Mouse (Mus musculus) forebrain, embryonic 14.5 days (tissue): ENCODE measurements at regions not wholly inside any gene's neighbourhood (a gene's known extent, or its start where the extent isn't known, plus 50 kb on each side); places are given as distances from the start of the nearest gene placed in this dataset.

Source experiments
- ATAC-seq: fragments of 200-750 bp; cut with Nextera tagmentation; 2 replicates; pipeline ENCODE4 v1.8.0; 2017; ENCODE audit warnings: mild to moderate bottlenecking, moderate library complexity
- DNase-seq: peaks from one replicate; pipeline ENCODE4 v3.0.0-alpha.2; 2015; ENCODE audit warnings: low spot score
- H3K27ac ChIP-seq: fragments of 300-500 bp; sonication (generic); 2 replicates; pipeline ENCODE4 v1.5.1; 2014; ENCODE audit warnings: low read depth, mild to moderate bottlenecking, control low read depth, low read length, moderate library complexity
- H3K27me3 ChIP-seq: fragments of 300-500 bp; sonication (generic); replicated peaks from 2 replicates; pipeline ENCODE4 v1.6.1; 2014; ENCODE audit warnings: low read length, control low read depth, mixed read lengths; ENCODE audit not compliant: control insufficient read depth, insufficient read depth
- H3K36me3 ChIP-seq: fragments of 300-500 bp; sonication (generic); 2 replicates; pipeline ENCODE4 v1.6.1; 2014; ENCODE audit warnings: low read length, control low read depth; ENCODE audit not compliant: control insufficient read depth, insufficient read depth
- H3K4me1 ChIP-seq: fragments of 300-500 bp; sonication (generic); 2 replicates; pipeline ENCODE4 v1.6.1; 2014; ENCODE audit warnings: antibody characterized with exemption, low read length, control low read depth; ENCODE audit not compliant: control insufficient read depth, insufficient read depth
- H3K4me2 ChIP-seq: fragments of 300-500 bp; sonication (generic); 2 replicates; pipeline ENCODE4 v1.6.1; 2014; ENCODE audit warnings: mild to moderate bottlenecking, control low read depth, low read length
- H3K4me3 ChIP-seq: fragments of 300-500 bp; sonication (generic); 2 replicates; pipeline ENCODE4 v1.5.1; 2014; ENCODE audit warnings: low read depth, low read length, control low read depth
- H3K9ac ChIP-seq: fragments of 300-500 bp; sonication (generic); 2 replicates; pipeline ENCODE4 v1.6.1; 2014; ENCODE audit warnings: mild to moderate bottlenecking, low read length, control low read depth, moderate library complexity
- H3K9me3 ChIP-seq: fragments of 300-500 bp; sonication (generic); replicated peaks from 2 replicates; pipeline ENCODE4 v1.6.1; 2016; ENCODE audit warnings: low read length, control low read depth, mixed read lengths; ENCODE audit not compliant: control insufficient read depth
- WGBS: fragments of 180-500 bp; shearing (Covaris S2); extraction: QIAGEN DNeasy Blood & Tissue Kit; methylation state at CpG from one replicate; pipeline ENCODE4 v1.1.7; 2014; 5-methylcytosine and 5-hydroxymethylcytosine counted together

DNA sequence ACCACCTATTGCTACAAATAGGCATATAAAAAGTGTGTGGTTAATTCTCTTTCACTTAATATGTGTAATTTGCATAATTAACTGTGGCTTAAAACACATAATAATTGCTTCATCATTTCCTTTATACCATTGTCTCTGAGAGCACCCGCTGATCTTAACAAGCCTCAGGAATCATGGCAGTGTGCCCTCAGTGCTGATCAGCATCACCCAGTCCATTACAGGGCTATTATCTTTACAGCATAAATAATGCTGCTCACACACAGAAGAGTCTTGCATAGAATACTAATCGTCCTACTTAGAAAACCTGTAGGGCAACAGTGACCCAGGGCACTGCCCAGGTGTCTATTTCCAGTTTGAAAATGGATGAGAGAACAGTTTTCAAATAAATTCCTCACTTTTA is 102.4 kb downstream of the Gm597 start:
- no peaks in the 10 kb centered on the region for H3K9me3 ChIP-seq

DNA sequence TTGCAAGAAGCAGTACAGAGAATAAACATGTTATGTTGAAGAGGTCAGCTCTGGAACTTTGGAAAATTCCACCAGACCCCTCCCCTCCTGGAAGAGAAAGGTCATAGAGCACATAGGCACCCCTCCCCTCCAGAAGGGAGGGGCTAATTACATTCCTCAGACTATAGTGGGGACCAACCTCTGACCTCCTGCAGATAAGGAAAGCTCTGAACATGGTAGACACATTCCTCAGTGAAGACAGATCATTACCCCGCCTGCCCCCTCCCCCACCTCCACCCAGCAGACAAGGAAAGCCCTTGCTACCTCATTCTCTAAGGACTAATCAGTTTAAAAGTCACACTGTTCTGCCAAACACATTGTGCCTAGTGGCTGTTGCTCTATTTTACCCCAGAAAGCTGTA is 104.7 kb downstream of the Gm597 start:
- H3K4me1 ChIP-seq = no peaks in the 10 kb centered on the region
- no peak overlapping the region for H3K27ac ChIP-seq
- no peak overlapping the region for H3K4me2 ChIP-seq
- H3K27me3 ChIP-seq = no peaks in the 10 kb centered on the region
- no peaks in the 10 kb centered on the region for H3K36me3 ChIP-seq
- no peak overlapping the region for H3K4me3 ChIP-seq
- ATAC-seq = no peak
- H3K9ac ChIP-seq = no peak overlapping the region
- H3K9me3 ChIP-seq = no peaks in the 10 kb centered on the region
- 43% methylated on average over 1 of the region's 1 CpGs for WGBS
- no peak for DNase-seq

More for the DNA sequence above, 102.4 kb downstream of the Gm597 start:
- Histone ChIP-seq H3K4me2 (no peak overlapping the region), H3K27ac (no peak overlapping the region), H3K9ac (no peak overlapping the region), H3K4me1 (no peaks in the 10 kb centered on the region), H3K27me3 (no peaks in the 10 kb centered on the region), H3K4me3 (no peak overlapping the region), H3K36me3 (no peaks in the 10 kb centered on the region)
- DNase-seq (peak; percentile 60), ATAC-seq (peak; percentile 69)
- 30% methylated on average over 2 of the region's 2 CpGs for WGBS

DNA sequence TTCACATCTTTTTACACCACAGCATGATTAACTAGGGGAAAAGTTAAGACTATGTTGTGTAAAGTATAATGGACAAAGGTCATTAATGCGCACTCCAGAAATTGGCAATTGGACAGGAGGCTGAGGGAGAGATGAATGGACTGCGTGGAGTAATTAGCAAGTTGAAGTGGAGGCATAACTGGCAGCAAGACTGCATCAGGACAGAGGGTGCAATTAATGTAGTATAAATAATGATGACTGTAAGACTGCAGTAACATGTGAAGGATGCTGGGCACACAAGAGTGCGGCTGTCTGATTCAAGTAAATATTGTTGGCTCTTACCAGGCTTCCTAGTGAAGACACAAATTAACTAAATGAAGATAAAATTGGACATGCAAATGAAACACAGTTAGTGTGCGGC is 139.2 kb downstream of the Gm597 start:
- ATAC-seq (peak; percentile 89), DNase-seq (peak; percentile 70)
- no peak overlapping the region for H3K9ac ChIP-seq
- no peak overlapping the region for H3K4me3 ChIP-seq
- 22% methylated on average over 4 of the region's 4 CpGs for WGBS
- H3K36me3 ChIP-seq = no peaks in the 10 kb centered on the region
- no peaks in the 10 kb centered on the region for H3K27me3 ChIP-seq
- no peak overlapping the region for H3K4me2 ChIP-seq
- H3K27ac ChIP-seq = no peak overlapping the region
- H3K4me1 ChIP-seq = no peaks in the 10 kb centered on the region
- no peaks in the 10 kb centered on the region for H3K9me3 ChIP-seq

DNA sequence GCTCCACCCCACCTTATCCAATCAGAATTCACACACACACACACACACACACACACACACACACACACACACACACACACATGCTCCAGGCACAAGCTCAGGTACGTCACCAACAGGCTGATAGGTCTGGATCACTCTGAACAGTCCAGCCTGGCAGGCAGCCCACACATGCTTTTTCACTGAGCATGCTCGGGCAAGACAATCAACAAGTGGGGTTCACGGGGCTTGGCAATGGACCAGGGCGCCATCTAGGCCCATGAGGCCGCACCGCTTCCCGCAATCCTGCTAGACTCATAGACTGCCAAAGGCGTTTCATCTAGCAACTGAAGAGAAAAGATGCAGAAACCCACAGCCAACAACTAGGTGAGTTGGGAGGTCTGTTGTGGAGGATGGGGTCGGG is 157.3 kb downstream of the Gm597 start:
- DNase-seq (no peak), ATAC-seq (no peak)
- Histone ChIP-seq H3K9ac (no peak overlapping the region), H3K27me3 (no peaks in the 10 kb centered on the region), H3K4me2 (no peak overlapping the region), H3K27ac (no peak overlapping the region), H3K4me1 (no peaks in the 10 kb centered on the region), H3K9me3 (no peaks in the 10 kb centered on the region), H3K4me3 (no peak overlapping the region), H3K36me3 (no peaks in the 10 kb centered on the region)
- WGBS = 93% methylated on average over 9 of the region's 9 CpGs

DNA sequence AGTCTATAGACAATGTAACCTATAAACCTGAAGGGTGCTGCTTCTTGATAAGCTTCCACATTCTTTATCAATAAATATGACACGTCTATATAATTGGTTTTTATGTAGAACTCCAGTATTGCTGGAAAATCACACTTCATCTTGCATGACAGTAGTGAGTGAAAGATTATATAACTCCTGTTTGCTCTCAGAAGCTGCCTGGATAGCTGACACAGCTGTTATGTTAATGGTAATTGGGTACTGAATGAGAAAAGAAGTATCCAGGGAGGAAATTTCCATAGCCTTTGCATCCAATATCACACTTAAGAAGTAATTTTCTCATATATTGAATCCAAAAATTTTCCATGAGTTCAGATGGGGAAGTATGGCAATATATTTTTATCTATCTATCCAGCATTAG is 177.7 kb downstream of the Gm597 start:
- DNase-seq = peak; percentile 3
- WGBS = 82% methylated on average over 1 of the region's 1 CpGs
- no peak for ATAC-seq
- Histone ChIP-seq H3K4me3 (no peak overlapping the region), H3K27ac (no peak overlapping the region), H3K4me1 (no peaks in the 10 kb centered on the region), H3K36me3 (no peaks in the 10 kb centered on the region), H3K9ac (no peak overlapping the region), H3K27me3 (no peaks in the 10 kb centered on the region), H3K4me2 (no peak overlapping the region), H3K9me3 (no peaks in the 10 kb centered on the region)

DNA sequence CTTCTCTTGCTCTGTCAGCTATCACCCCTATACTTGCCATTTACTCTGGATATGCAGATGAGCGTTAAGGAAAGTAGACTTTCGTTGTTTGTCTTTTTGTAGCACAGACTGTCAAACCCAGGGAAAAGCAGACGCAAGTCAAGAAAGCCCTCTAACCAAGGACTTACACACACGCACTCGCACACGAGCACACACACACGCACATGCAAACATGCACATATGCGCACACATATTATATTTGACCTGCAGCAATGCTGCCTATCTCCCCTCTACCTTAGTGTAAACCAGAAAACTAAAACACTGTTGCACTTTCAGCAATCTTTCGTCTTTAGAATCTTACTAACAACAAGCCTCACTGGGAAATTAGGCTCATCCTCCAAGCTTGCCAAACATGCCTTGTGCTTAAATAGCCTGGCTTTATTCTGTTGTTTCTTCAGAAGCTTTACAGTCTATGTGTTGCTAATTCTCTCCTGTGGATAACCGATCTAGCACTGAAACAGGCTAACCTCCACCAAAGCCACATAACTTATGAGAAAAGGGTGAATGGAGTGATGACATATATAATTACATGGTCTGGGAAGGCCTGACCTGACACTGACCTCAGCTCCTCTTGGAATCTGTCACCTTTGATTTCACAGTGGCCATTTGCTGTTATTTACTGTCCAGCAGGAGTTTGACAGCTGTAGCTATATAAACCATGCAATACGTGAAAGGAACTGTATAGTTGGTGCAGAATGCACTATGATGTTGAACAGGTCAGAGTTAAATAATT is 214.5 kb downstream of the Gm597 start:
- ATAC-seq (no peak), DNase-seq (no peak)
- Histone ChIP-seq H3K4me3 (no peak overlapping the region), H3K4me2 (no peak overlapping the region), H3K4me1 (no peaks in the 10 kb centered on the region), H3K9ac (no peak overlapping the region), H3K36me3 (no peaks in the 10 kb centered on the region), H3K27me3 (no peaks in the 10 kb centered on the region), H3K9me3 (no peaks in the 10 kb centered on the region), H3K27ac (no peak overlapping the region)
- WGBS = 92% methylated on average over 11 of the region's 11 CpGs

DNA sequence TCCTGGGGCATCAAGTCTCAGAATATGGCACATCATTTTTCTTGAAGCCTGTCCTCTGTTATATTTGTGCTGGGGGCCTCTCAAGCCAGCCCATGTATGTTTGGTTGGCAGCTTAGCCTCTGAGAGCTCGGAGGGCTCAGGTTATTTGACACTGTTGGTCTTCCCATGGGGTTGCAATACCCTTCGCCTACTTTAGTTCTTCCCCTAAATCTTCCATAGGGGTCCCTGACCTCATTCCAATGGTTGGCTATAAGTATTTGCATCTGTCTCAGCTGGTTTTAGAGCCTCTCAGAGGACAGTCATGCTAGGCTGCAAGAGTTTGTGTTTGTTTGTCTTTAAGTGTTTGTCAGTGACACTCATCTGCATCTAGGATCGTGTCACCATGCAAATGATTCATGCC is 216.2 kb downstream of the Gm597 start:
- H3K36me3 ChIP-seq = no peaks in the 10 kb centered on the region
- H3K27ac ChIP-seq = no peak overlapping the region
- no peaks in the 10 kb centered on the region for H3K4me1 ChIP-seq
- H3K4me3 ChIP-seq = no peak overlapping the region
- no peaks in the 10 kb centered on the region for H3K9me3 ChIP-seq
- DNase-seq (no peak), ATAC-seq (no peak)
- no peaks in the 10 kb centered on the region for H3K27me3 ChIP-seq
- no peak overlapping the region for H3K4me2 ChIP-seq
- WGBS = 81% methylated on average over 3 of the region's 3 CpGs
- no peak overlapping the region for H3K9ac ChIP-seq
